9 mouse cellular contexts compared by ENCODE assay signal in genomic region chr8:54078121-54078440, GRCm38 (mm10). TPM values are rescaled to one million over a fixed set of nuclear protein-coding genes. Genes with fewer than 3 reads are reported as not detected.
A peak's percentile ranks its signal among the peaks of the same experiment; 100 is the strongest.
DNase-seq lines count a peak whose midpoint lies in the region; ATAC-seq and TF ChIP-seq lines count a peak whose summit lies in the region.
"Had no signal": no experiment of that assay in that cellular context is flagged by ENCODE, and none has a peak within 500 bp of the region (broad histone marks: within the 10 kb centered on the region; RNA-seq: fewer than 3 reads in every experiment).

No protein-coding gene starts in this region.

- peak overlapping the region; percentile 97 for H3K9ac ChIP-seq in ES-Bruce4 (ENCODE audit: low read depth, poor library complexity, severe bottlenecking)
- H3K9ac ChIP-seq in kidney, embryonic 15.5 days = peak overlapping the region; percentile 72
- peak overlapping the region; percentile 82 for H3K9ac ChIP-seq in midbrain, embryonic 12.5 days (replicated peaks)

- peak; percentile 5 for DNase-seq in gastrocnemius, postnatal 10 days
- DNase-seq in frontal cortex, postnatal 25 days (ENCODE audit: low spot score in 2 of 2) = no peak
- DNase-seq in spleen, postnatal 4 days (ENCODE audit: low spot score in 2 of 2) = no peak

- no peaks in the 10 kb centered on the region for H3K9me3 ChIP-seq in erythroblast, embryonic 14.5 days (ENCODE audit: control insufficient read depth, low read length)
- no peaks in the 10 kb centered on the region for H3K9me3 ChIP-seq in ES-Bruce4 (replicated peaks; ENCODE audit: control insufficient read depth, insufficient read depth, low read length, poor library complexity, severe bottlenecking)
- H3K9me3 ChIP-seq in kidney, embryonic 15.5 days (replicated peaks) = no peaks in the 10 kb centered on the region
- no peaks in the 10 kb centered on the region for H3K9me3 ChIP-seq in midbrain, embryonic 12.5 days

- TF ChIP-seq POLR2A in ES-Bruce4 (IDR thresholded peaks at IDR 0.05; ENCODE audit: insufficient read depth, low read length) = no peak

- ATAC-seq in erythroblast, adult 5-6 weeks (replicated peaks; ENCODE audit: low FRiP score, poor library complexity, severe bottlenecking) = no peak
- peak; percentile 38 for ATAC-seq in kidney, embryonic 15.5 days (replicated peaks; ENCODE audit: low FRiP score)
- ATAC-seq in midbrain, embryonic 12.5 days (ENCODE audit: low FRiP score, low read depth) = no peak

- TF ChIP-seq EP300 in ES-Bruce4 (IDR thresholded peaks at IDR 0.05; ENCODE audit: insufficient read depth, low read depth, low read length) = no peak

- WGBS in kidney, embryonic 15.5 days = 9% methylated on average over 1 of the region's 1 CpGs
- 7% methylated on average over 1 of the region's 1 CpGs for WGBS in midbrain, embryonic 12.5 days

- TF ChIP-seq CTCF in ES-Bruce4 (IDR thresholded peaks at IDR 0.05; ENCODE audit: low read depth, low read length) = no peak

- peaks cover 32% of the 10 kb centered on the region for H3K27me3 ChIP-seq in erythroblast, embryonic 14.5 days (ENCODE audit: control insufficient read depth)
- no peaks in the 10 kb centered on the region; the same call in 1 of the 2 replicates for H3K27me3 ChIP-seq in ES-Bruce4 (ENCODE audit: control insufficient read depth, insufficient read depth, low read length, poor library complexity, severe bottlenecking)
- no peaks in the 10 kb centered on the region for H3K27me3 ChIP-seq in kidney, embryonic 15.5 days
- H3K27me3 ChIP-seq in midbrain, embryonic 12.5 days = peaks cover 25% of the 10 kb centered on the region

- H3K36me3 ChIP-seq in erythroblast, embryonic 14.5 days (ENCODE audit: control insufficient read depth) = no peaks in the 10 kb centered on the region
- H3K36me3 ChIP-seq in ES-Bruce4 (ENCODE audit: control insufficient read depth, insufficient read depth, low read length, poor library complexity, severe bottlenecking) = no peaks in the 10 kb centered on the region
- no peaks in the 10 kb centered on the region for H3K36me3 ChIP-seq in kidney, embryonic 15.5 days
- no peaks in the 10 kb centered on the region for H3K36me3 ChIP-seq in midbrain, embryonic 12.5 days
- H3K36me3 ChIP-seq: G1E had no signal

- H3K4me1 ChIP-seq in erythroblast, embryonic 14.5 days (ENCODE audit: control insufficient read depth) = 0 out of 2 replicates have a peak, but pooled peaks cover 2% of the 10 kb centered on the region
- peaks cover 4% of the 10 kb centered on the region for H3K4me1 ChIP-seq in ES-Bruce4 (ENCODE audit: control insufficient read depth, insufficient read depth, low read length)
- peaks cover 19% of the 10 kb centered on the region for H3K4me1 ChIP-seq in kidney, embryonic 15.5 days
- H3K4me1 ChIP-seq in midbrain, embryonic 12.5 days = 0 out of 2 replicates have a peak, but pooled peaks cover 3% of the 10 kb centered on the region

- H3K4me2 ChIP-seq in kidney, embryonic 15.5 days = peak overlapping the region; percentile 85
- peak overlapping the region; percentile 83 for H3K4me2 ChIP-seq in midbrain, embryonic 12.5 days (replicated peaks)

- H3K27ac ChIP-seq in ES-Bruce4 (ENCODE audit: insufficient read depth, low read length) = no peak overlapping the region; the same call in 1 of the 2 replicates
- peak overlapping the region; percentile 62 for H3K27ac ChIP-seq in kidney, embryonic 15.5 days
- H3K27ac ChIP-seq in midbrain, embryonic 12.5 days (replicated peaks) = no peak overlapping the region

- peak overlapping the region; percentile 59 for H3K4me3 ChIP-seq in erythroblast, embryonic 14.5 days (replicated peaks)
- H3K4me3 ChIP-seq in ES-Bruce4 (ENCODE audit: low read depth, low read length) = peak overlapping the region; percentile 80
- H3K4me3 ChIP-seq in kidney, embryonic 15.5 days (replicated peaks) = peak overlapping the region; percentile 67
- H3K4me3 ChIP-seq in midbrain, embryonic 12.5 days = peak overlapping the region; percentile 80

RNA-seq across cellular contexts. Expression of gene Vegfc, which starts 0.7 kb away (rescaled TPM):
- not detected in 2 replicates for polyA plus RNA-seq in erythroblast, embryonic 14.5 days (2012)
- not detected in 2 replicates for total RNA-seq in erythroblast, adult 5-6 weeks (2015; ENCODE audit: low replicate concordance)
- not detected in 2 replicates for total RNA-seq in erythroblast, adult 5-6 weeks (2017; ENCODE audit: low replicate concordance)
- polyA plus RNA-seq in ES-Bruce4 (2011; ENCODE audit: insufficient read depth, insufficient read length, low read depth, missing spikeins) = 0.46 and 0.73 TPM in 2 replicates
- 1 to 10 TPM; 2.9 to 3.9 TPM for total RNA-seq in gastrocnemius, postnatal 10 days (2021)
- polyA plus RNA-seq in kidney, embryonic 15.5 days (2015; fragmentation: Nextera tagmentation; extraction: Ambion mirVana) = 6.3 and 8.7 TPM in 2 replicates
- polyA plus RNA-seq in midbrain, embryonic 12.5 days (2016; fragmentation: Nextera tagmentation; extraction: Ambion mirVana) = 4.4 and 5.7 TPM in 2 replicates
- polyA plus RNA-seq: G1E had no signal
